Mouse (Mus musculus) heart, postnatal 0 days (tissue): ENCODE data around the gene Rasgef1b. TPM values are rescaled to one million over a fixed set of nuclear protein-coding genes. Genes with fewer than 3 reads are reported as not detected.

Experiments
- ATAC-seq: fragments of 200-750 bp; cut with Nextera tagmentation; 2 replicates; pipeline ENCODE4 v1.8.0; 2017; ENCODE audit warnings: low read depth, moderate number of reproducible peaks, moderate library complexity; ENCODE audit not compliant: insufficient read depth
- DNase-seq: peaks from one replicate; pipeline ENCODE4 v3.0.0-alpha.2; 2016; ENCODE audit warnings: low spot score
- H3K27ac ChIP-seq: fragments of 300-500 bp; sonication (generic); 2 replicates; pipeline ENCODE4 v1.5.1; 2014; ENCODE audit warnings: low read depth, mild to moderate bottlenecking
- H3K27me3 ChIP-seq: fragments of 300-500 bp; sonication (generic); 2 replicates; pipeline ENCODE4 v1.6.1; 2014; ENCODE audit warnings: low read length, mixed read lengths; ENCODE audit not compliant: control insufficient read depth, insufficient read depth
- H3K36me3 ChIP-seq: fragments of 300-500 bp; sonication (generic); replicated peaks from 2 replicates; pipeline ENCODE4 v1.6.1; 2014; ENCODE audit warnings: low read length, mixed read lengths; ENCODE audit not compliant: control insufficient read depth, insufficient read depth
- H3K4me1 ChIP-seq: fragments of 300-500 bp; sonication (generic); 2 replicates; pipeline ENCODE4 v1.6.1; 2014; ENCODE audit warnings: antibody characterized with exemption; ENCODE audit not compliant: control insufficient read depth, insufficient read depth
- H3K4me2 ChIP-seq: fragments of 300-500 bp; sonication (generic); 2 replicates; pipeline ENCODE4 v1.6.1; 2014; ENCODE audit warnings: low read depth, mild to moderate bottlenecking, low read length, moderate library complexity
- H3K4me3 ChIP-seq: fragments of 300-500 bp; sonication (generic); 2 replicates; pipeline ENCODE4 v1.5.1; 2014; ENCODE audit warnings: low read depth, low read length
- H3K9ac ChIP-seq: fragments of 300-500 bp; sonication (generic); replicated peaks from 2 replicates; pipeline ENCODE4 v1.6.1; 2014; ENCODE audit warnings: low read depth, low read length, mixed read lengths
- H3K9me3 ChIP-seq: fragments of 300-500 bp; sonication (generic); replicated peaks from 2 replicates; pipeline ENCODE4 v1.6.1; 2016; ENCODE audit warnings: low read length; ENCODE audit not compliant: control insufficient read depth
- CTCF ChIP-seq: IDR thresholded peaks from 2 replicates; pipeline ENCODE4 v1.5.1; 2016; ENCODE audit warnings: antibody characterized with exemption, control low read depth, low read depth
- EP300 ChIP-seq: IDR thresholded peaks from 2 replicates; pipeline ENCODE4 v1.6.1; 2016; ENCODE audit warnings: antibody characterized with exemption, low read depth
- WGBS: fragments of 180-500 bp; shearing (Covaris S2); extraction: QIAGEN DNeasy Blood & Tissue Kit; methylation state at CpG from one replicate; pipeline ENCODE4 v1.1.7; 2014; 5-methylcytosine and 5-hydroxymethylcytosine counted together
- polyA plus RNA-seq: library from polyadenylated mRNA; unstranded; fragments of >200 nt; fragmentation: Nextera tagmentation; extraction: Ambion mirVana; gene quantifications from 2 replicates; pipeline ENCODE4 v1.2.1, GENCODE M21; 2015
- total RNA-seq: library from RNA; depleted of rRNA; stranded (reverse); fragments of >200 nt; gene quantifications from 2 replicates; pipeline ENCODE4 v1.2.3, GENCODE M21; 2014; ENCODE audit warnings: low replicate concordance; rRNA removed

Gene Rasgef1b
- 21.4 and 29.8 TPM in 2 replicates for total RNA-seq
- 18.7 and 19.0 TPM in 2 replicates for polyA plus RNA-seq

DNA sequence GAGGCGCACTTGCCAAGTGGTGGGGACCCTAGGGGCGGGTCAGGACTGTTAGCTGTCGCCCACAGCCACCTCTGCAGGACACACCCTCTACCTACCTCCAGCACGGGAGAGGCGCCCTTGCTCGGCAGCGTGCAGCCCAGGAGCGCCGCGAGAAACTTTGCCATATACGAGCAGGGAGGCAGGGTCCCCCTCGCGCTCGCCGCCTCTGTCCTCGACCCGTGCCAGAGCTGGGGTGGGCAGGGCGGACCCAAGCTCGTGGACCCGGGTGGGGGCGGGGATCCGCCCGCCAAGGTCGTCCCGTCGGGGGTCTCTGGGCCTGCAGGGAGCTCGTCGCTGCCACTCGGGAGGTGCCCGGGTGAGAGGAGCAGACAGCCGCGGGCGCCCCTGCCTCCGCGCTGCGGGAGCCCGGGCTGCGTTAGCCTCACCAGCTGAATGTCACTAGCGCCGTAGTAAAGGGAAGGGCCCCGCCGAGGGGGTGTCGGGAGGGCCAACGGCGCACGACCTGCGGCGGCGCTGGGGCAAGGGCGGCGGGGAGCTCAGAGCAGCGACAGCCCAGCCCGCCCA, at the start of gene Rasgef1b:
TSS of gene Rasgef1b (minus strand) at position 417 of the 564 bp plus-strand sequence.
- WGBS = under 1% methylated on average over 37 of the region's 53 CpGs
- ATAC-seq = peak; percentile 90
- Histone ChIP-seq H3K9ac (peak within 1 kb of the TSS; percentile 62), H3K36me3 (no peaks in the 10 kb centered on the region), H3K4me3 (peak within 1 kb of the TSS; percentile 83), H3K27ac (no peak within 1 kb of the TSS), H3K9me3 (no peaks in the 10 kb centered on the region), H3K4me2 (peak within 1 kb of the TSS; percentile 100), H3K4me1 (peaks cover 3% of the 10 kb centered on the region; the same call in 1 of the 2 replicates), H3K27me3 (no peaks in the 10 kb centered on the region)
- TF ChIP-seq CTCF = no peak
- TF ChIP-seq EP300 = peak; percentile 48; the same call in 1 of the 2 replicates
- peak; percentile 85 for DNase-seq

DNA sequence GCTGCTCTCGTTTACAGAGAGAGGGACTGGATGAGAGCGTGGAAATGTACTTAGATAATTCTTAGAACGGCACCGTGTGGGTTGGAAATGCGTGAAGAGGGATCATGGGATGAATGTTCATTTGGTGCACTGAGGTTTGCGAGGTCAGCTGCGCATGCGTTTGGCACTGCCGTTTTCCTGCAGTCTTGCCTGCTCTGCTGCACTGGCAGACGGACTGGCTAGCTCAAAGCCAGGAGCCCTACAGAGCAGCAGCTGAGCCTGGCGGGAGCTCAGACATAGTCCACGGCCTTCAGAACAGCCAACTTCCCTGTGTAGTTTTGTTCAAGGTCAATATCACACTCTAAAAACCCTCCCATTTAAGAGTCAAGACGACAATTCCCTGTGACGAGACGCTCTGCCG, 46.5 kb upstream of the Rasgef1b start:
- H3K36me3 ChIP-seq = no peaks in the 10 kb centered on the region
- no peak overlapping the region for H3K4me2 ChIP-seq
- DNase-seq = no peak
- H3K9ac ChIP-seq = no peak overlapping the region
- no peak overlapping the region for H3K4me3 ChIP-seq
- TF ChIP-seq EP300 = no peak
- no peak for TF ChIP-seq CTCF
- H3K4me1 ChIP-seq = no peaks in the 10 kb centered on the region
- no peak for ATAC-seq
- H3K27ac ChIP-seq = no peak overlapping the region
- 57% methylated on average over 16 of the region's 16 CpGs for WGBS
- no peaks in the 10 kb centered on the region for H3K27me3 ChIP-seq
- no peaks in the 10 kb centered on the region for H3K9me3 ChIP-seq

GRCm38 (mm10) chr5:99773265-99773664, 44.4 kb upstream of the Rasgef1b start:
- Histone ChIP-seq H3K4me3 (no peak overlapping the region), H3K4me2 (no peak overlapping the region), H3K4me1 (no peaks in the 10 kb centered on the region), H3K9me3 (no peaks in the 10 kb centered on the region), H3K27me3 (no peaks in the 10 kb centered on the region), H3K9ac (no peak overlapping the region), H3K27ac (no peak overlapping the region), H3K36me3 (no peaks in the 10 kb centered on the region)
- DNase-seq (no peak), ATAC-seq (no peak)
- TF ChIP-seq CTCF (no peak), EP300 (no peak)
- 78% methylated on average over 9 of the region's 9 CpGs for WGBS

- ATAC-seq = no peak
- TF ChIP-seq EP300 = no peak
- no peak for TF ChIP-seq CTCF
- H3K27me3 ChIP-seq = no peaks in the 10 kb centered on the region
- no peak for DNase-seq
- whole genome bisulfite sequencing = 74% methylated on average over 3 of the region's 3 CpGs
- H3K4me2 ChIP-seq = no peak overlapping the region
- H3K9me3 ChIP-seq = no peaks in the 10 kb centered on the region
- no peaks in the 10 kb centered on the region for H3K36me3 ChIP-seq
- no peak overlapping the region for H3K9ac ChIP-seq
- H3K4me1 ChIP-seq = no peaks in the 10 kb centered on the region
- no peak overlapping the region for H3K27ac ChIP-seq
- H3K4me3 ChIP-seq = no peak overlapping the region
Observed at GRCm38 (mm10) chr5:99764246-99764645, 35.4 kb upstream of the Rasgef1b start.

DNA sequence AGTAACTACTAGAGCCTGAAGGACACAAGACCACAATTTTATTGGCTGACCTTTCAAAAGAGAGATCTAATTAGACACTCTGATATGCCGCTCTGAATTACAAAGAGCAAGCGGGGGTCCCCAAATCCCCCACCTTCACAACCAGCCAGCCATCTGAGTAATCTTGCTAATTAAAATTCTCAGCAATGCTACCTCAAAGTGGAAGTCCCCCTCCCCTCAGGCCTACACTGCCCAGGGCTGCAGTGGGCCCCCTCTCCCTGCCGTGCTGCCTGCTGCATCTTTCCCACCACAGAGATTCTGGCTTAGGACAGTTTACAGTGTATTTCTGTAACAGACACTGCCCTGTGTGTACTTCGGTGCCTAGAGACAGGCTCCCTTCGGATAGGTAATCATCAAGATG, 30.0 kb upstream of the Rasgef1b start:
- Histone ChIP-seq H3K4me1 (no peaks in the 10 kb centered on the region), H3K27ac (no peak overlapping the region), H3K9ac (no peak overlapping the region), H3K9me3 (no peaks in the 10 kb centered on the region), H3K36me3 (no peaks in the 10 kb centered on the region), H3K4me3 (no peak overlapping the region), H3K27me3 (no peaks in the 10 kb centered on the region), H3K4me2 (no peak overlapping the region)
- no peak for ATAC-seq
- 74% methylated on average over 5 of the region's 5 CpGs for WGBS
- TF ChIP-seq EP300 = no peak
- no peak for DNase-seq

GRCm38 (mm10) chr5:99753843-99754242, 25.0 kb upstream of the Rasgef1b start:
- Histone ChIP-seq H3K9ac (no peak overlapping the region), H3K27me3 (no peaks in the 10 kb centered on the region), H3K4me1 (no peaks in the 10 kb centered on the region), H3K36me3 (no peaks in the 10 kb centered on the region), H3K27ac (no peak overlapping the region), H3K4me3 (no peak overlapping the region), H3K4me2 (no peak overlapping the region), H3K9me3 (no peaks in the 10 kb centered on the region)
- TF ChIP-seq CTCF = no peak
- no peak for TF ChIP-seq EP300
- no peak for ATAC-seq
- WGBS = 70% methylated on average over 12 of the region's 12 CpGs
- DNase-seq = no peak
